Mouse (Mus musculus) heart, adult 2 months (tissue): Measurements from ENCODE around the gene Ctdspl. TPM values are rescaled to one million over a fixed set of nuclear protein-coding genes. Genes with fewer than 3 reads are reported as not detected.
A peak's percentile ranks its signal among the peaks of the same experiment; 100 is the strongest.

Experiments used
- DNase-seq, 2 experiments: peaks; one replicate each; pipeline ENCODE4 v3.0.0; 2021
- H3K27ac ChIP-seq: fragments of 200-600 bp; 2 replicates; pipeline ENCODE4 v1.8.1; 2022
- H3K27me3 ChIP-seq: fragments of 200-500 bp; 2 replicates; pipeline ENCODE4 v1.6.1; 2012; ENCODE audit warnings: mild to moderate bottlenecking, low read length, inconsistent platforms, mixed read lengths; ENCODE audit not compliant: control insufficient read depth, insufficient read depth
- H3K36me3 ChIP-seq: fragments of 200-500 bp; 2 replicates; pipeline ENCODE4 v1.6.1; 2012; ENCODE audit warnings: low read length, inconsistent platforms; ENCODE audit not compliant: control insufficient read depth, insufficient read depth
- H3K4me1 ChIP-seq: fragments of 200-500 bp; 2 replicates; pipeline ENCODE4 v1.6.1; 2011; ENCODE audit warnings: low read length; ENCODE audit not compliant: control insufficient read depth, insufficient read depth
- H3K4me3 ChIP-seq: fragments of 200-600 bp; 2 replicates; pipeline ENCODE4 v1.8.1; 2022
- H3K79me2 ChIP-seq: fragments of 200-500 bp; replicated peaks from 2 replicates; pipeline ENCODE4 v1.6.1; 2012; ENCODE audit warnings: mild to moderate bottlenecking, inconsistent platforms, low read length, moderate library complexity, mixed read lengths; ENCODE audit not compliant: control insufficient read depth, insufficient read depth
- H3K9ac ChIP-seq: fragments of 200-500 bp; 2 replicates; pipeline ENCODE4 v1.6.1; 2012; ENCODE audit warnings: low read depth, mild to moderate bottlenecking, control low read depth, inconsistent platforms, low read length, mixed read lengths
- CTCF ChIP-seq: fragments of 200-600 bp; IDR thresholded peaks from 2 replicates; pipeline ENCODE4 v1.8.1; 2022; ENCODE audit warnings: antibody characterized with exemption, mild to moderate bottlenecking, moderate library complexity
- EP300 ChIP-seq: fragments of 200-500 bp; IDR thresholded peaks from 2 replicates; pipeline ENCODE4 v1.6.1; 2011; ENCODE audit warnings: low read depth, low read length, control low read depth; ENCODE audit not compliant: insufficient read depth
- POLR2A ChIP-seq: fragments of 200-500 bp; IDR thresholded peaks from 2 replicates; pipeline ENCODE4 v1.6.1; 2011; ENCODE audit warnings: mild to moderate bottlenecking, low read depth, low read length, control low read depth; ENCODE audit not compliant: insufficient read depth
- WGBS: fragments of 180-500 bp; shearing (Covaris S2); methylation state at CpG from one replicate; pipeline ENCODE4 v1.1.7; 2018; 5-methylcytosine and 5-hydroxymethylcytosine counted together
- intact Hi-C: fragments of 180-260 bp; cut with DNase I; formaldehyde crosslinking; loops from one replicate; pipeline ENCODE4 v1.15.1; 2025
- long read RNA-seq: library from polyadenylated mRNA; stranded (forward); transcript quantifications from one replicate; pipeline ENCODE4 v2.0.0, GENCODE M21; 2021
- polyA plus RNA-seq: library from polyadenylated mRNA; depleted of rRNA; stranded (reverse); fragments of >200 nt; gene quantifications from 2 replicates; pipeline ENCODE4 v1.2.3, GENCODE M21; 2012; rRNA removed
- total RNA-seq, 2 experiments: library from RNA; stranded (reverse); gene quantifications; 2 replicates each; pipeline ENCODE4 v1.2.3; 2021

Gene Ctdspl
- total RNA-seq (1 to 10 TPM; 9.0 to 9.7 TPM), polyA plus RNA-seq (8.5 and 9.6 TPM in 2 replicates)
- long read RNA-seq, full-length matches to known transcripts, result 9 of 11 reads
- long read RNA-seq, partial matches to known transcripts, result 1 of 11 reads
- long read RNA-seq, other reads (novel, unspliced or antisense), result 1 of 11 reads

DNA sequence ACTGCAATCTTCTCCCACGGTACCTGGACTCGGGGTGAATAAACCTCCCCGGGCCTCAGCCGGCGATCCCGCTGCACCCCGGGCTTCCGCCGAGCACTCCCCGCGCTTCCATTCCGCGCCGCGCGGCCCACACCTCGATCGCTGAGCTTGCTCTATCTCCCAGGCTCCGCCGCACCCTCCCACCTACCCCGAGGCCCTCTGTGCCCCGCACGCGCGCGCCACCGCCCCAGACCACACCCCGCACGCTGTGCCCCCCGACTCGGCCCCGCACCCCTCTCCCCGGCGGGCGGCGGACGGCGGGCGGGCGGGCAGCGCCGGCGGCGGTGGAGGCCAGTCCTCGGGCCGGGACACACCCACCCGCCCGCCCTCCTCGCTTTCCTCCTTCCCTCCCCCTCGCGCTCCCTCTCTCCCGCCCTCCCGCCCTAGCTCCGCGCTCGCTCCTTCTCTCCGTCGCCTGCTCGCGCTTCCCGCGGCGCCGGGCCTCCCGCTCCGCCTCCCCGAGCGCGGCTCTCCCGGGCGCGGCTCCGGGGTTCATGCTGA, at the start of gene Ctdspl:
TSS of gene Ctdspl (plus strand) at position 343 of the 540 bp plus-strand sequence.
- Histone ChIP-seq H3K9ac (peak within 1 kb of the TSS; percentile 81), H3K4me1 (peaks cover 3% of the 10 kb centered on the region), H3K27ac (peak within 1 kb of the TSS; percentile 81), H3K4me3 (peak within 1 kb of the TSS; percentile 90), H3K79me2 (no peaks in the 10 kb centered on the region), H3K36me3 (no peaks in the 10 kb centered on the region), H3K27me3 (no peaks in the 10 kb centered on the region)
- DNase-seq, result peak; percentile 71 to 77
- intact Hi-C loops, result loop anchor here (2.0 kb wide), 1 partner anchor 49 kb away; no protein-coding TSS in a partner anchor
- whole genome bisulfite sequencing, result under 1% methylated on average over 58 of the region's 73 CpGs
- no peak for TF ChIP-seq POLR2A
- TF ChIP-seq EP300, result no peak
- TF ChIP-seq CTCF, result no peak

DNA sequence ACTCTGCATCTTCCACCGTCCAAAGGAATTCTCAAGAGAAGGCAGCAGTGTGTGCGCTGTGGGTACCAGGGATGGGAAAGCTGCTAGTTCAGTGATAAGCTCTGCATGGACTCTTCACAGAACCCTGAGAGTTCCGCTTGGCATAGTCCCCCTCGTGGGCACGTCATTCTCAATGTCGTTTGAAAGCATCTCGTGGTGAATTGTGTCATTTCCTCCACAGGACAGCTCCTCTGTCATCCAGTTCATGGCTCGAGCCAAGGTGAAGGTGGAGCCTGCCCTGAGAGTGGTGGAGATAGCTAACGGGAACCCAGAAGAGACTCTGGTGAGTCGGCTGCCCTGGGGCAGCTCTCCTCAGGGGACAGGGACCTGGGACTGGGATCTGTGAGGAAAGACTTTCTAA, 49.4 kb upstream of the Ctdspl start:
- Histone ChIP-seq H3K4me1 (peaks cover 12% of the 10 kb centered on the region), H3K27ac (peak overlapping the region; percentile 62), H3K79me2 (no peaks in the 10 kb centered on the region), H3K9ac (no peak overlapping the region), H3K4me3 (no peak overlapping the region), H3K36me3 (no peaks in the 10 kb centered on the region), H3K27me3 (no peaks in the 10 kb centered on the region)
- intact Hi-C loops, result no loop called here
- DNase-seq, result no peak
- 47% methylated on average over 10 of the region's 10 CpGs for WGBS
- no peak for TF ChIP-seq POLR2A
- TF ChIP-seq EP300, result no peak
- TF ChIP-seq CTCF, result no peak

DNA sequence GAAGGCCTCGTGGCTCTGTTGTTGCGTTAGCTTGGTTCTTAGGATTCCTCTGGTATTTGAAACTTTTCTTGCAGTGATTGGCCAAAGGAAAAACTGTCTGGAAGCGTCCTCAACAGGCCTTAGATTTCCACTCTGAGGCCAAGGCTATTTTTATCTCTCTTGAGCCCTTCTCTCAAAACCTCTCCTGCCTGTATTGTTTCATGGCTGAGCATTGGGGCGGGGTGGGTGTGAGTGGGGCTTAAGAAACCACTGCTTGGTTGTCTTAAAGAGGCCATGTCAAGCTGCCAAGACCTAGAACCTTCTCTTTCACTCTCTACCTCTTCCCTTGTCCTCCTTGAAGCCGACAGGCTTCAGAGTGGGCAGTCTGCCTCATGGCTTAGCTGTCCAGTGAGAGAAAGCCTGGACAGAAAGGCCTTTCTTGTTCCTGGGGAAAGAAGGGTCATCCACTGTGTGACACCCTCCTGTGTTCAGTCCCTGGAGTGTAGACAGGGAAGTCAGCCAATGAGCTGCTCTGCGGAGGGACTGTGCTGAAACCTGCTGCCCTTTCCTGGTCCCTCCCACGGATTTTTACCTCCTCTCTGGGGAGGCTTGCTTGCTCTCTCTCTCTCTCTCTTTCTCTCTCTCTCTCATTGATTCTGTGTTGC, 48.8 kb upstream of the Ctdspl start:
- no peak overlapping the region for H3K4me3 ChIP-seq
- H3K36me3 ChIP-seq, result no peaks in the 10 kb centered on the region
- no peaks in the 10 kb centered on the region for H3K79me2 ChIP-seq
- intact Hi-C loops, result no loop called here
- peak overlapping the region; percentile 62 for H3K27ac ChIP-seq
- no peak overlapping the region for H3K9ac ChIP-seq
- H3K27me3 ChIP-seq, result no peaks in the 10 kb centered on the region
- WGBS, result 36% methylated on average over 7 of the region's 7 CpGs
- peaks cover 13% of the 10 kb centered on the region for H3K4me1 ChIP-seq
- DNase-seq, result peak in 1 of 2 experiments; percentile 28
- TF ChIP-seq EP300 (no peak), POLR2A (no peak), CTCF (no peak)

DNA sequence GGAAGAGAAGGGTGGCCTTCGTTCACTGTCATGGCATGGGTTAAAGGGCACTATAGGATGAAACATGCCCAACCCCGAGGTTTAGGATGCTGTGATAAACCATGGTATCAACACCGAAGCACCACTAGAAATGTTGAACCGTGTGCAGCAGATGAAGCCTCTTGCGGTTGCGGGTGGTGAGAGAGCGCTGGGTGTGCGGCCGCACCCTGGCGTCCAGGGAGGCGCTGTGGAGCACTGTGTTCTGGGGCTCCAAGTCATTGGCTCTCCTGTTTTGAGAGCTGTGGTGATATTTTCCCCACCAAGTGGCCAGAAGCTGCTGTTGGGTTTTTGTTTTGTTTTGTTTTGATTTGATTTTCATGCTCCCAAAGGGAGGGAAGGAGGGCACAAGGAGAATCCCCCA, 47.7 kb upstream of the Ctdspl start:
- intact Hi-C loops, result no loop called here

DNA sequence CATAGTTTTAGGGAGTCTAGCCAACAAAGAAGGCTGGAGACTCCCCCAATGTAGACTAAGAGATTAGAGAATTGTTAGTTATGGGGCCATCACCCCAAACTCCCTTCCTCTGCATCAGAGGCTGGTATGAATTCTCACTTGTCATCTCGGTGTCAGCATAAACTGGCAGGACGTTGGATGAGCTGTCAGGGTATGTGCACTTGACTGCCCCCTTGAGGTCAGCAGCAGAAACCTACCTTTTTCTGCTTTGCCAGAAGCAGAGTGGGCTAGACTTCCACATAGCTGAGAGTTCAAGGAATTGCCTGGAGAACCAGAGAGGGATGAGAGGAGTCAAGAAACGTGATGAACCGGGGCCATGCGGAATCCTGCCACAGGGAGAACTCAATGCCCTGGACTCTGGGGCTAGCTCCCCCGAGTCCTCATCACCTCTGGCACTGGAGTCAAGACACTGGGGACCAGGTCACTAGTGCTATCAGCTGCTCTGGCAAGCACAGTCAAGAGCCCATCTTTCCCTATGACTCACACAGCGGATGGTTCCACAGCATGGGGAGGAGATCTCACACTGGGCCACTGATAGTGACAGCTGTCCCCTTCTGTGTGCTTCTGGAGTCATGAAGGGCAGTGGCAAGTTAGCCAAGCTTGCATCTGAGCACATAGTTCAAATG, 44.8 kb upstream of the Ctdspl start:
- WGBS, result 68% methylated on average over 7 of the region's 7 CpGs

More for the DNA sequence above, 47.7 kb upstream of the Ctdspl start:
- Histone ChIP-seq H3K27ac (no peak overlapping the region), H3K9ac (no peak overlapping the region), H3K36me3 (no peaks in the 10 kb centered on the region), H3K4me3 (no peak overlapping the region), H3K27me3 (no peaks in the 10 kb centered on the region), H3K79me2 (no peaks in the 10 kb centered on the region), H3K4me1 (peaks cover 13% of the 10 kb centered on the region)
- DNase-seq, result no peak
- WGBS, result 88% methylated on average over 11 of the region's 11 CpGs
- no peak for TF ChIP-seq CTCF
- no peak for TF ChIP-seq POLR2A
- no peak for TF ChIP-seq EP300

DNA sequence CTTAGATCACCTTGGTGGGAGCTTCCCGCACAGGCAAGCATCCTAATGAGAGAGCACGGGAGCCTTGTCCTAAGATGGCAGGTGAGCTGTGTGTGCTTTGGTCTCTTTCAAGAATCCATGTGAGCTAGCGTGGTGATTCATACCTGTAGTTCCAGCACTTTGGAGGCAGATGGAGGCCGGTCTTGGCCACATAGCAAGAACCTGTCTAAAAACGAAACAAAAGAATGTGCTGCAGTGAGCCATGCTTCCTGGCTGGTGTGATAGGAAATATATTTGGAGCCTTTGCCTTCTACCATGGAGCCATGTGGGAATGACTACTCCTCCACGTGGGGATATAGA, 44.3 kb upstream of the Ctdspl start:
- Histone ChIP-seq H3K27ac (no peak overlapping the region), H3K27me3 (no peaks in the 10 kb centered on the region), H3K36me3 (no peaks in the 10 kb centered on the region), H3K9ac (no peak overlapping the region), H3K4me1 (peaks cover 9% of the 10 kb centered on the region), H3K79me2 (no peaks in the 10 kb centered on the region), H3K4me3 (no peak overlapping the region)
- TF ChIP-seq CTCF (no peak), POLR2A (no peak)
- DNase-seq, result no peak
- intact Hi-C loops, result no loop called here
- 63% methylated on average over 6 of the region's 6 CpGs for WGBS

More for the DNA sequence above, 44.8 kb upstream of the Ctdspl start:
- intact Hi-C loops, result no loop called here
- no peaks in the 10 kb centered on the region for H3K79me2 ChIP-seq
- DNase-seq, result no peak
- H3K9ac ChIP-seq, result no peak overlapping the region
- no peak overlapping the region for H3K4me3 ChIP-seq
- no peak overlapping the region for H3K27ac ChIP-seq
- H3K27me3 ChIP-seq, result no peaks in the 10 kb centered on the region
- no peaks in the 10 kb centered on the region for H3K36me3 ChIP-seq
- no peak for TF ChIP-seq POLR2A
- TF ChIP-seq CTCF, result peak; percentile 74
- H3K4me1 ChIP-seq, result peaks cover 13% of the 10 kb centered on the region
